Mouse (Mus musculus) neural tube, embryonic 11.5 days (tissue): ENCODE measurements around the gene Aprt. TPM values are rescaled to one million over a fixed set of nuclear protein-coding genes. Genes with fewer than 3 reads are reported as not detected.
A peak's percentile ranks its signal among the peaks of the same experiment; 100 is the strongest.

Experiments
- ATAC-seq: fragments of 200-750 bp; cut with Nextera tagmentation; 2 replicates; pipeline ENCODE4 v1.8.0; 2017; ENCODE audit warnings: moderate number of reproducible peaks, mild to moderate bottlenecking, moderate TSS enrichment, moderate library complexity; ENCODE audit not compliant: insufficient read depth, low FRiP score, low TSS enrichment
- DNase-seq: peaks from one replicate; pipeline ENCODE4 v3.0.0-alpha.2; 2015; ENCODE audit warnings: low spot score
- H3K27ac ChIP-seq: fragments of 300-500 bp; sonication (generic); 2 replicates; pipeline ENCODE4 v1.5.1; 2014; ENCODE audit warnings: low read depth, mild to moderate bottlenecking, low read length
- H3K27me3 ChIP-seq: fragments of 300-500 bp; sonication (generic); 2 replicates; pipeline ENCODE4 v1.6.1; 2014; ENCODE audit warnings: mild to moderate bottlenecking, low read length, mixed read lengths; ENCODE audit not compliant: control insufficient read depth, insufficient read depth
- H3K36me3 ChIP-seq: fragments of 300-500 bp; sonication (generic); 2 replicates; pipeline ENCODE4 v1.6.1; 2014; ENCODE audit warnings: mild to moderate bottlenecking, low read length, moderate library complexity, mixed read lengths; ENCODE audit not compliant: control insufficient read depth, insufficient read depth
- H3K4me1 ChIP-seq: fragments of 300-500 bp; sonication (generic); 2 replicates; pipeline ENCODE4 v1.6.1; 2014; ENCODE audit warnings: low read length, mixed read lengths; ENCODE audit not compliant: control insufficient read depth, insufficient read depth
- H3K4me2 ChIP-seq: fragments of 300-500 bp; sonication (generic); 2 replicates; pipeline ENCODE4 v1.6.1; 2014; ENCODE audit warnings: low read depth, mild to moderate bottlenecking, moderate library complexity
- H3K4me3 ChIP-seq: fragments of 300-500 bp; sonication (generic); 2 replicates; pipeline ENCODE4 v1.5.1; 2014; ENCODE audit warnings: low read depth, low read length
- H3K9ac ChIP-seq: fragments of 300-500 bp; sonication (generic); 2 replicates; pipeline ENCODE4 v1.6.1; 2014; ENCODE audit warnings: mild to moderate bottlenecking, low read length
- H3K9me3 ChIP-seq: fragments of 300-500 bp; sonication (generic); 2 replicates; pipeline ENCODE4 v1.6.1; 2016; ENCODE audit warnings: low read length; ENCODE audit not compliant: control insufficient read depth
- WGBS: fragments of 180-500 bp; shearing (Covaris S2); extraction: QIAGEN DNeasy Blood & Tissue Kit; methylation state at CpG from one replicate; pipeline ENCODE4 v1.1.7; 2014; 5-methylcytosine and 5-hydroxymethylcytosine counted together
- polyA plus RNA-seq: library from polyadenylated mRNA; unstranded; fragments of >200 nt; fragmentation: Nextera tagmentation; extraction: Ambion mirVana; gene quantifications from 2 replicates; pipeline ENCODE4 v1.2.1, GENCODE M21; 2014

Aprt gene
- polyA plus RNA-seq, 1 experiment from 2014 or later, result 243 TPM

GRCm38 (mm10) chr8:122550995-122551264, 25.8 kb downstream of the Aprt start:
- DNase-seq, result no peak
- Histone ChIP-seq H3K4me2 (peak overlapping the region; percentile 81), H3K4me1 (0 out of 2 replicates have a peak, but pooled peaks cover 4% of the 10 kb centered on the region), H3K4me3 (peak overlapping the region; percentile 49), H3K27me3 (peaks cover 19% of the 10 kb centered on the region), H3K36me3 (no peaks in the 10 kb centered on the region), H3K9me3 (no peaks in the 10 kb centered on the region), H3K27ac (0 out of 2 replicates have a peak overlapping the region, but pooled peaks have one; percentile 14), H3K9ac (peak overlapping the region; percentile 74)
- 0% methylated on average over 26 of the region's 43 CpGs for WGBS
- peak; percentile 39; the same call in 1 of the 2 replicates for ATAC-seq

DNA sequence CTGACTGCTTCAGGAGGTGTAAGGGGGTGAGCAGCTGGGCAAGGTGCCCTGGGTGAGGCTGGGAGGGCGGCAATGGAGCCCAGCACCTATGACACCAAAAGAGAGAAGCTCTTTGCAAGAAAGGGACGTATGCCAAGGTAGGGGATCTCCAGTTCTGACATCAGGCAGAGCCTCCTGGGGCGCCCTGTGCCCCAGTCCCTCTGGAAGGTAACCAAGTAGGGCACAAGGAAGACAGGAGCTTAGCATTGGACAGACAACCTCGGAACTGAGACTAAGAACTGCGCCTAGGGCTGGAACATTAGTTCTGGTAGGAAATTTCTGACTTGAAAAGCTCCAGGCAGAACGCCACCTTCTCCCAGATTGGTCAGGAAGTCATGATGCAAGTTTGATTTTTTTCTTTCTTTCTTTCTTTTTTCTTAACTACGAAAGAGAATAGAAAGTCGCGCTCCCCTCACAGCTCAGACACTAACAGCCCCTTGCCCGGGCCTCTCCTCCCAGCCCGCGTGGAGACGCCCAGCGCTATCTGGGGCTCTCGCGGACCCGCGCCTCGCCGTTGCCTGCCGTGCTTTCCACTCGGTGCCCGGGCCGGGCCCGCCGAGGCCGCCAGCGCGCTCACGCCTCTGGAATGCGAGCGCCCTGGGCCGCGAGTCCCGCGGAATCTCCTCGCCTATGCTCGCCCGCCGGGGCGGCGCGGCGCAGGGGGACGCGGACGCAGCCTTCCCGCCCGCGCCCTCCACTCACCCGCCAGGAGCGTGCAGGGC, 26.3 kb downstream of the Aprt start:
- peak; percentile 68 for DNase-seq
- Histone ChIP-seq H3K36me3 (no peaks in the 10 kb centered on the region), H3K9ac (peak overlapping the region; percentile 74), H3K27me3 (peaks cover 19% of the 10 kb centered on the region), H3K27ac (0 out of 2 replicates have a peak overlapping the region, but pooled peaks have one; percentile 14), H3K4me2 (peak overlapping the region; percentile 81), H3K4me1 (0 out of 2 replicates have a peak, but pooled peaks cover 4% of the 10 kb centered on the region), H3K4me3 (peak overlapping the region; percentile 49), H3K9me3 (no peaks in the 10 kb centered on the region)
- 0 out of 2 replicates have a peak, but pooled peaks have one; percentile 11 for ATAC-seq
- 5% methylated on average over 49 of the region's 52 CpGs for WGBS

DNA sequence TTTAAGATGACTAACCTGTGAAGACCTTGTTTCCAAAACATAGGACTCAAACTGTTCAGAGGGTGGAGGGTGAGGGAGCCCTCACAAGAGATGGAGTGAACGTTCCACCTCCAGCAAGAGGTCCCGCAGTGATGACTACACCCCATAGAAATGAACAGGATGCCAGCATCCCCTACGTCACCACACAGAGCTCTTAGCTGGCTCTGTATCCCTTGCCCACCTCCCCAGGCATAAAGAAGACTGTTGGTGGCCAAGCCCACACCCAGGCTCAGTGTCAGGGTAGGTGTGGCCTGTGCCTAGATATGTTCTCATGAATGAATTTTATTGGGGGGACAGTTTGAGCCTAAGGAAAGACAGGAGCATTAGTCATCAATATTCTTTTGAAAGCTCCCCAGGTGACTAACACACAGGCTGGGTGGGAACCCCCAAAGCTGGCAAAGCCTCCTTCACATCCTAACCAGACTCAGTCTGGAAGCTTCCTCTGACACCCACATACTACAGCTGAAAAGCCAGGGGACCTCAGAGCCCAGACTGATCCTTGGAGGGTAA, 27.7 kb downstream of the Aprt start:
- Histone ChIP-seq H3K9ac (no peak overlapping the region), H3K4me2 (no peak overlapping the region), H3K36me3 (no peaks in the 10 kb centered on the region), H3K27me3 (peaks cover 19% of the 10 kb centered on the region), H3K4me1 (0 out of 2 replicates have a peak, but pooled peaks cover 4% of the 10 kb centered on the region), H3K27ac (no peak overlapping the region), H3K9me3 (no peaks in the 10 kb centered on the region), H3K4me3 (no peak overlapping the region)
- no peak for DNase-seq
- no peak for ATAC-seq
- 81% methylated on average over 3 of the region's 3 CpGs for WGBS

- H3K36me3 ChIP-seq, result no peaks in the 10 kb centered on the region
- no peak overlapping the region for H3K4me2 ChIP-seq
- ATAC-seq (no peak), DNase-seq (no peak)
- no peak overlapping the region for H3K27ac ChIP-seq
- H3K27me3 ChIP-seq, result peaks cover 19% of the 10 kb centered on the region
- H3K4me3 ChIP-seq, result no peak overlapping the region
- H3K9ac ChIP-seq, result no peak overlapping the region
- 58% methylated on average over 13 of the region's 13 CpGs for WGBS
- no peaks in the 10 kb centered on the region for H3K9me3 ChIP-seq
- 0 out of 2 replicates have a peak, but pooled peaks cover 4% of the 10 kb centered on the region for H3K4me1 ChIP-seq
These were observed 28.4 kb downstream of the Aprt start for GRCm38 (mm10) chr8:122548331-122548730.

- no peaks in the 10 kb centered on the region for H3K9me3 ChIP-seq
- 28% methylated on average over 5 of the region's 5 CpGs for WGBS
- DNase-seq (no peak), ATAC-seq (no peak)
- no peak overlapping the region for H3K9ac ChIP-seq
- H3K27ac ChIP-seq, result no peak overlapping the region
- H3K36me3 ChIP-seq, result no peaks in the 10 kb centered on the region
- no peak overlapping the region for H3K4me2 ChIP-seq
- 0 out of 2 replicates have a peak, but pooled peaks cover 4% of the 10 kb centered on the region for H3K4me1 ChIP-seq
- peaks cover 19% of the 10 kb centered on the region for H3K27me3 ChIP-seq
- H3K4me3 ChIP-seq, result no peak overlapping the region
These were observed 28.9 kb downstream of the Aprt start for GRCm38 (mm10) chr8:122547815-122548214.

DNA sequence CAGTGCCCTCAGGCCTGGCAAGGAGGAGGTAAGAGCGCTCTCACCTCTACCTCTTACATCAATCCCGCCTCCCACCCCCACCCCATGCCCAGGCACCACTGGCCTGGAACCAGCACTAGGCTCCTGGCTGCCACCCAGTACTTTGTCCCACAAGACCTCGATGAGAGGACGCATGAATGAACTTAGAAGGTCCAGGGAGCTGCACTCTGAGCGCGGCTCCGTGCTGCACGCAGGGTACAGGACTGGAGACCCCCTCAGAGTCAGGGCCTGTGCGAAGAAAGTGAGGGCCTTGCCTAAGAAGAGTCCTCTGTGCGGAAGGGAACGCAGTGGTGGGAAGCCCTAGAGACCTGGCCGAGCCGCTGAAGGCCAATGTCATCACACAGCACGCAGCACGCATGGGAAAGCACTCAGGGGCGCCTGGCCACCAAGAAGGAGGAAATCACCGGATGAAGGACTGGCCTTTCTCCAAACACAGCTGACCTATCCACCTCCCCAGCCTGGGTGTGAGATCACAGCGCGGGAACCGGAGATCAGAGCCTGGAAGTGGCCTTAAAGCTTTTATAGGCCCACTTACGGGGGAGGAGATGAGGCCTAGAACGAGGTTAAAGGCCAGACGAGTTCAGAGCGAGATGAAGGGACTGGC, 29.8 kb downstream of the Aprt start:
- H3K4me1 ChIP-seq, result 0 out of 2 replicates have a peak, but pooled peaks cover 4% of the 10 kb centered on the region
- WGBS, result 55% methylated on average over 24 of the region's 24 CpGs
- ATAC-seq (no peak), DNase-seq (no peak)
- no peak overlapping the region for H3K27ac ChIP-seq
- no peaks in the 10 kb centered on the region for H3K9me3 ChIP-seq
- H3K4me2 ChIP-seq, result no peak overlapping the region; the same call in 1 of the 2 replicates
- H3K36me3 ChIP-seq, result no peaks in the 10 kb centered on the region
- no peak overlapping the region; the same call in 1 of the 2 replicates for H3K9ac ChIP-seq
- no peak overlapping the region for H3K4me3 ChIP-seq
- H3K27me3 ChIP-seq, result peaks cover 18% of the 10 kb centered on the region

DNA sequence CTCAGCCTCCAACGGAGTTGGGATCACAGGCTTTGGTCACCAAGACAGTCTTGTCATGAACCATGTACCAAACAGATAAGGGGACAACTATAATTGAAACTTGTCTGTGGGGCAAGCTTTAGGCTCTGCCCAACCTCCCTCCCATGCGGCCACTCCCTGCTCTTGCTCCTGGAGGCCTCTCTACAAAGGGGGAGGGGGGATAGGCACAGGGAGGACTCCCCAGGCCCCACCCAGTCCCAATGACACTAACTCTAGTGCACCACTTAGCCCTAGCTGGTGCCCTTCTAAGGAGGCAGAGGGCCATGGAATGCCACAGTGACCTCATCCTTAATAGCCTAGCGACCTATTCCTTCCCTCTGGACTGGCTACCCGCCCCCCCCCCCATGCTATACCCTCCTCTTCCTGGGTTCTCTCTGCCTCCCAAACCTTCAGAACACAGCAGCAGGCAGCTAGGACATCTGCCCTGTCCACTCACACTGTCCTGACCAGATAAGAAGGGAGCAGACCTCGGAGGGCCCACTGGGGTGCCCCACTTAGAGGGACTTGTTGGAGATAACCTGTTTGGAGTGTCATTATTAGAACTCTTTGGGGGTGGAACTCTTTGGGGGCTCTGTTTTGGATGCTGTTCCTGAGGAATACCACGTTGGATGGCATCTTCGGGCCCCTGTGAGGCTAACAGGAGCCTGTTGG, 30.5 kb downstream of the Aprt start:
- Histone ChIP-seq H3K4me1 (0 out of 2 replicates have a peak, but pooled peaks cover 4% of the 10 kb centered on the region), H3K4me2 (no peak overlapping the region; the same call in 1 of the 2 replicates), H3K36me3 (no peaks in the 10 kb centered on the region), H3K27ac (no peak overlapping the region), H3K27me3 (peaks cover 11% of the 10 kb centered on the region), H3K4me3 (no peak overlapping the region), H3K9me3 (no peaks in the 10 kb centered on the region), H3K9ac (no peak overlapping the region; the same call in 1 of the 2 replicates)
- no peak for ATAC-seq
- WGBS, result 80% methylated on average over 7 of the region's 7 CpGs
- DNase-seq, result no peak

DNA sequence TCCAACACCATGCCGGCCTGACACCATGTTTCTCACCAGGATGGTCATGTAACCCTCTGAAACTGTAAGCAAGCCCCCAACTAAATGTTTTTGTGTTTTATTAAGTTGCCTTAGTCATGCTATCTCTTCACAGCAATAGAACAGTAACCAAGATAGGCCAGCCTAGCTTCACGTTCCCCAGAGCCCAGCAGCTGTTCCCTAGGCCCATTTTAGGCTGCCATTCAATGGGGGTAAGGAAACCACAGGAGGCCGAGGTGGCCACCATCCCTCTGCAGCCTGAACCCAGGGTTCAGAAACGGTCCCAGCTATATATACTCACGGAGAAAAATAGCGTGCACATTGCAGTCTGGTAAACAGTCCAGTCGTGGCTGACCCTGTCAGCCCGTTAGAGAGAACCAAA, 32.6 kb downstream of the Aprt start:
- no peak for DNase-seq
- Histone ChIP-seq H3K4me3 (no peak overlapping the region), H3K27me3 (no peaks in the 10 kb centered on the region), H3K9ac (no peak overlapping the region), H3K9me3 (no peaks in the 10 kb centered on the region), H3K36me3 (no peaks in the 10 kb centered on the region), H3K4me1 (no peaks in the 10 kb centered on the region), H3K4me2 (no peak overlapping the region), H3K27ac (no peak overlapping the region)
- ATAC-seq, result no peak
- 91% methylated on average over 8 of the region's 8 CpGs for WGBS
